Mouse (Mus musculus): ENCODE data around the gene Hmbs. TPM values are rescaled to one million over a fixed set of nuclear protein-coding genes. Genes with fewer than 3 reads are reported as not detected.

Hmbs gene
- total and polyA plus RNA-seq, 2 experiments from 2014 or later: 38.8 to 64.3 TPM

DNA sequence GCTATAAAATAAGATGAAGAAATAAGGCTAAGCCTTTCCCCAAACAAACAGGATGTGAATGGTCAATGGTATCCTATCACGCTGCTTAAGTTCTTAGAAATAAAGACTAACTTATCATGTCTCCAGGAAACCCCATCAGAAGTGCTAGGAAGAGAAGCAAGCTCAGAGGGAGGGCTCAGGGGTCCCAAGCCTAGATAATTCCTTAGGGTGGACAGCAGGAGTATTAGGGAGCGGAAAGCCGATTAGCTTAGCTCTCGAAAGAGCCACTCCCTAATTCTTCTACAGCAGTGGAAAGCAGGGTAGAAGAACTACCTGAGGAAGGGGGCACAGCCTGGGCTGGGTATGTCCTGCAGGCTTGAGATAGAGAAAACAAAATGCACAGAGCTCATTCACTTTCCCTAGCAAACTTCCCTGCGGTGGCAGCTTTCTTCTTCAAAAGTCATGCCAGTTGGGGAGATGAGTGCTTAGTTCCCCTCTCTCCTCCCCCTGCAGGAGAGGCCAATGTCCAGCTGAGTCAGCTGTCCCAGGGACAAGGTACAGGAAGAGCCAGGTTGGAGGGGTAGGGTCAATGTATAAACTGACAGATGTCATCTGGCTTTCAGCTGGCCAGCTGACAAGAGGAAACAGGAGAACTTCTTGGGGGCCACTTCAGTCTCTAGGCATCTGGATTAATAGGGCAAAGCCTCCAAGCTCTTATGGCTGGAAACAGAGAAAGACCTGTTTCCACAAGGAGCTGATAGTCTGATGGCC is 25.8 kb downstream of the Hmbs start:
- no peak for TF ChIP-seq CTCF (IDR thresholded peaks at IDR 0.05; ENCODE audit: low read depth)
- Histone ChIP-seq H3K4me2 (ENCODE audit: low read depth, low read length) (peak overlapping the region; percentile 88), H3K4me3 (ENCODE audit: low read length) (peak overlapping the region; percentile 96), H3K9me3 (ENCODE audit: low read length) (no peaks in the 10 kb centered on the region), H3K27ac (no peak overlapping the region), H3K36me3 (ENCODE audit: insufficient read depth, low read length) (peaks cover 22% of the 10 kb centered on the region), H3K9ac (replicated peaks; ENCODE audit: low read length) (peak overlapping the region; percentile 87), H3K4me1 (ENCODE audit: insufficient read depth, low read length) (peaks cover 18% of the 10 kb centered on the region), H3K27me3 (ENCODE audit: insufficient read depth, low read length) (no peaks in the 10 kb centered on the region)
- ATAC-seq (no peak), DNase-seq (ENCODE audit: low spot score) (no peak)
- WGBS: 50% methylated on average over 5 of the region's 5 CpGs

DNA sequence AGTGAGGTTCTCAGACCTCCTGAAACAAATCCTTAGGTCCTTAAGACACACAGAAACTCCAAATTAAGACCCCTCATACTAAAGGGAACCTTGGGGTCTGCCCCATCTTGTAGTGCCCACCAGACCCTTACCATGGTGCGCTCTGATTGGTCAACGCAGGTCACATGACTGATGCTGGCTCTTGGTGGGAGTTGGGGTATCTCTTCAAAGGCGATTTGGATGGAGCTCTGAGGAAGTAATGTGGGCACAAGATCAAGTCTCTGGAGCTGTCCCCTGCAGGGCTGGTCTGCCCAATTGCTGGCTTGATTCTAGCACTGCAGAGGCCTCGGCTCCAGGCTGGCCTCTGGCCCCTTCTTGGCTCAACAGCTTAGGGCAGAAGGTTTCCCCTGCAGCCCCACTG is 26.6 kb downstream of the Hmbs start:
- no peak for ATAC-seq
- Histone ChIP-seq H3K9me3 (ENCODE audit: low read length) (no peaks in the 10 kb centered on the region), H3K4me3 (ENCODE audit: low read length) (no peak overlapping the region), H3K4me2 (ENCODE audit: low read depth, low read length) (peak overlapping the region; percentile 88; the same call in 1 of the 2 replicates), H3K4me1 (ENCODE audit: insufficient read depth, low read length) (peaks cover 18% of the 10 kb centered on the region), H3K9ac (replicated peaks; ENCODE audit: low read length) (no peak overlapping the region), H3K27ac (no peak overlapping the region), H3K27me3 (ENCODE audit: insufficient read depth, low read length) (no peaks in the 10 kb centered on the region), H3K36me3 (ENCODE audit: insufficient read depth, low read length) (peaks cover 27% of the 10 kb centered on the region)
- no peak for DNase-seq (ENCODE audit: low spot score)
- WGBS: 64% methylated on average over 4 of the region's 4 CpGs
- TF ChIP-seq CTCF (IDR thresholded peaks at IDR 0.05; ENCODE audit: low read depth): no peak

DNA sequence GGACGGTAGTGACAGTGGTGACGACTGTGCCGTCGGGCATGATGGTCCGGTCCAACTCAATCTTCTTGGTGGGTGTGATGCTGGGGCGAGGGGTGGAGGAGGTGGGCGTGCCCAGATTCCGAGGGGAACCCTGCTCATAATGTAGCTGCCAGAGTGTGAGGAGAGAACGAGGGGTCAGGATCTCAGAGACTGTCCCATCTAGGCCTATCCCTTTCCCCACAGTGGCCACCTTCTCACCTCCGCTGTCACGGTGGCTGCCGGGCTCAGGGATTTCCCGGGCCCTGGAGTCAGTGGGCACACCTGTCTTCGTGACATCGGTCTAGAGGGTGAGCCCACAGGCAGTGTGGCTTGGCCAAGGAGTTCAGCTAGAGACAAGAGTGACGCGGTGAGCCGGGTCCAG is 29.1 kb downstream of the Hmbs start:
- peaks cover 18% of the 10 kb centered on the region for H3K4me1 ChIP-seq (ENCODE audit: insufficient read depth, low read length)
- 96% methylated on average over 18 of the region's 18 CpGs for WGBS
- no peaks in the 10 kb centered on the region for H3K9me3 ChIP-seq (ENCODE audit: low read length)
- TF ChIP-seq CTCF (IDR thresholded peaks at IDR 0.05; ENCODE audit: low read depth): no peak
- peaks cover 29% of the 10 kb centered on the region for H3K36me3 ChIP-seq (ENCODE audit: insufficient read depth, low read length)
- H3K4me3 ChIP-seq (ENCODE audit: low read length): no peak overlapping the region
- no peak overlapping the region for H3K9ac ChIP-seq (replicated peaks; ENCODE audit: low read length)
- no peak for DNase-seq (ENCODE audit: low spot score)
- ATAC-seq: no peak
- no peaks in the 10 kb centered on the region for H3K27me3 ChIP-seq (ENCODE audit: insufficient read depth, low read length)
- no peak overlapping the region for H3K4me2 ChIP-seq (ENCODE audit: low read depth, low read length)
- no peak overlapping the region for H3K27ac ChIP-seq

DNA sequence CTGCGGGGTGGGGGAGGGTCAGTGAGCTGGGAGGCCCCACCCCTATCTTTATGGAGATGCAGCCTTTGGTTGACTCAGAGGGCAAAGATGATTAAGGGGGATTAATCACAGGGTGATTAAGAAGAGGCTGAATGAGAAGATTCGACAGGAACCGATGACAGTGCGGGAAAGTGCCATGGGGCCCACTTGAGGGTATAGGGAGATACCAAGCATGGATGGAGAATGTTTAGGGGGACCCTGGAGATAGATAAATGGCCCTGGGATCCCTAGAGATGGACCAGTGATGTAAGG is 29.8 kb downstream of the Hmbs start:
- H3K27me3 ChIP-seq (ENCODE audit: insufficient read depth, low read length): no peaks in the 10 kb centered on the region
- ATAC-seq (no peak), DNase-seq (ENCODE audit: low spot score) (no peak)
- no peak overlapping the region for H3K27ac ChIP-seq
- no peak overlapping the region for H3K9ac ChIP-seq (replicated peaks; ENCODE audit: low read length)
- TF ChIP-seq CTCF (IDR thresholded peaks at IDR 0.05; ENCODE audit: low read depth): no peak
- H3K4me1 ChIP-seq (ENCODE audit: insufficient read depth, low read length): peaks cover 18% of the 10 kb centered on the region
- H3K4me3 ChIP-seq (ENCODE audit: low read length): no peak overlapping the region
- WGBS: 52% methylated on average over 4 of the region's 4 CpGs
- H3K9me3 ChIP-seq (ENCODE audit: low read length): no peaks in the 10 kb centered on the region
- peaks cover 29% of the 10 kb centered on the region for H3K36me3 ChIP-seq (ENCODE audit: insufficient read depth, low read length)
- no peak overlapping the region for H3K4me2 ChIP-seq (ENCODE audit: low read depth, low read length)

DNA sequence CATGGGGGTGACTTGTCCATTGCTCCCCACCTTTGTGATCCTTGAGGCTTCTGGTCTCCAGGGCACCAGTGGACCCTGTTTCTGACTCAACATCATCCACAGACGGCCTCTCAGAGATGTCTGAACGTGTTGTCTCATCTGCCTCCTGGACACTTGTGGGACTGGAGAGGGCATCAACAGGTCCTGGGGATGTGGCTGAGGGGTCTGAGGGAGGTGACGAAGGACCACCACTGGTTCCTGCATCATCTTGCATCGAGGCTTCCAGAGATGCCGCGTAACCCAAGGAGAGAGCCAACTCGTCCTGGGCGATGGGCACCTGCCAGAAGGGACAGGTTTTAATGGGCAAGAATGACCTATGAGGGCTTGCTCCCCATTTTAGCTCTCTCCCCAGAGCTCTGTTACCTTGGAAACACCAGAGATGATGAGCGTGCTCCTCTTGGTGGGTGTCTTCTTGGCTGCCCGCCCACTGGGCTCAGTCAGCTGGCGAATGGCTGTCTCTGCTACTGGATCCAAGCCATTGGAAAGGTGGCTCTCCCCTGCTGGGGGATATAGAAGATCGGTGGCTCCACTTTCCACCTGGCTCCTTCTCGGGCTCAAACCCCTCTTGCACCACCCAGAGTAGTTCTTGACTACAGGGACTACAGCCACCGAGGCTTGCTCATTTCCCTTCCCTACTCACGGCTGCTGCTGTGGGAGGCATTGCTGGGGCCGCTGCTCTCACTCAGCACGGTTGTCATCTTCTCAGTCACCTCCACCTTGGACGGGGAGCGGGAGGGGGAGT is 30.4 kb downstream of the Hmbs start:
- TF ChIP-seq CTCF (IDR thresholded peaks at IDR 0.05; ENCODE audit: low read depth): no peak
- Histone ChIP-seq H3K36me3 (ENCODE audit: insufficient read depth, low read length) (peaks cover 29% of the 10 kb centered on the region), H3K4me2 (ENCODE audit: low read depth, low read length) (no peak overlapping the region), H3K9ac (replicated peaks; ENCODE audit: low read length) (no peak overlapping the region), H3K4me1 (ENCODE audit: insufficient read depth, low read length) (peaks cover 13% of the 10 kb centered on the region), H3K27me3 (ENCODE audit: insufficient read depth, low read length) (no peaks in the 10 kb centered on the region), H3K9me3 (ENCODE audit: low read length) (no peaks in the 10 kb centered on the region), H3K4me3 (ENCODE audit: low read length) (no peak overlapping the region), H3K27ac (no peak overlapping the region)
- DNase-seq (ENCODE audit: low spot score) (peak; percentile 57), ATAC-seq (no peak)
- WGBS: 52% methylated on average over 19 of the region's 19 CpGs

DNA sequence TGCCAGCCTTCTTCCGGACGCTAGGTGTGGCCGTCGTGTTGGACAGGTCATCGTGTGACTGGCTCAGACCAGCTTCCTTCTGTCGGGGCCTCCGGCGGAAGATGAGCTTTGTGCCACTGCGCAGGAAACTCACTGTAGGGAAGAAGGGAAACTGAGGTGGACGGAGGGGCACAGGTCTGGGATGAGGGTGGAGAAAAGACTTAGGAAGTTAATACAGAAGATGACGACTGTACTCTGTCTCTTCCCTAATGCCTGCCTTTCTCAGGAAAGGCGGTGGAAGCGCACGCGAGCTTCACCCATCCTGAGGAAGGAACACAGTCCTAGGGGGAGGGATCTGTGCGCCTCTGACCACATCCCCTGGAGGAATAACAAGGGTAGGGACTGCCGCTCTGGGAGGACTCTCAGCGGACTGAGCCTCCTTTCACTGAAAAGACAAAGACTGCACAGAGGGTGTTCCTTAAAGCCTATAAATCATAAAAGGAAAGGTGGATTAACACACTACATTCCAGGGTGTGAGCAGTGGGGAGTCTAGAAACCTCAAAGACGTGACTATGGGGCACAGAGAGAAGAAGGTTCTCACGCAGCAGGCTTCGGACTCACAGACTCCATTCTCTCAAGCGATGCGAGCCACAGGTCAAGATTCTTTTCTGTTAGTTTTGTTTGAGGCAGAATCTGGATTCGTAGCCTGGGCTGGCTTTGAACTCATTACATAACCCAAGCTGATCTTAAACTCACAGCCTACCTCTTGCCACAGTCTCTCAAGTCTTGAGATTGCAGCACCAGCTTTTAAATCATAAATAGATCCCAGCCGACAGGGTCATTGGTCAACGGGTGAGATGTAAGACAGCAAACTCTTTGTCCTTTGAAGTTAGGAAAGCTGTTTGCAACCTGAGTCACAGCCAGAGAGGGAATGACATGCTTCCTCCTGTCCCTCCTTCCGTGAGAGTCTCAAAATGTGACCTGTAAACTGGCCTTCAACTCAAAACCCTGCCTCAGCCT is 32.6 kb downstream of the Hmbs start:
- no peaks in the 10 kb centered on the region for H3K9me3 ChIP-seq (ENCODE audit: low read length)
- no peak overlapping the region for H3K27ac ChIP-seq
- no peak overlapping the region for H3K4me3 ChIP-seq (ENCODE audit: low read length)
- no peak for ATAC-seq
- TF ChIP-seq CTCF (IDR thresholded peaks at IDR 0.05; ENCODE audit: low read depth): no peak
- H3K36me3 ChIP-seq (ENCODE audit: insufficient read depth, low read length): peaks cover 29% of the 10 kb centered on the region
- no peak for DNase-seq (ENCODE audit: low spot score)
- H3K4me1 ChIP-seq (ENCODE audit: insufficient read depth, low read length): no peaks in the 10 kb centered on the region
- WGBS: 19% methylated on average over 27 of the region's 27 CpGs
- no peaks in the 10 kb centered on the region for H3K27me3 ChIP-seq (ENCODE audit: insufficient read depth, low read length)
- H3K9ac ChIP-seq (replicated peaks; ENCODE audit: low read length): no peak overlapping the region
- H3K4me2 ChIP-seq (ENCODE audit: low read depth, low read length): no peak overlapping the region
